Mouse (Mus musculus) ES-Bruce4 (cell line): ENCODE measurements around the gene Dtx1.

Experiments used
- CTCF ChIP-seq: IDR thresholded peaks from one replicate; pipeline ENCODE4 v1.8.1; 2011; ENCODE audit warnings: low read depth, low read length
- EP300 ChIP-seq: IDR thresholded peaks from 2 replicates; pipeline ENCODE4 v1.6.1; 2011; ENCODE audit warnings: low read depth, low read length; ENCODE audit not compliant: insufficient read depth
- POLR2A ChIP-seq: IDR thresholded peaks from one replicate; pipeline ENCODE4 v1.8.1; 2011; ENCODE audit warnings: low read length; ENCODE audit not compliant: insufficient read depth

DNA sequence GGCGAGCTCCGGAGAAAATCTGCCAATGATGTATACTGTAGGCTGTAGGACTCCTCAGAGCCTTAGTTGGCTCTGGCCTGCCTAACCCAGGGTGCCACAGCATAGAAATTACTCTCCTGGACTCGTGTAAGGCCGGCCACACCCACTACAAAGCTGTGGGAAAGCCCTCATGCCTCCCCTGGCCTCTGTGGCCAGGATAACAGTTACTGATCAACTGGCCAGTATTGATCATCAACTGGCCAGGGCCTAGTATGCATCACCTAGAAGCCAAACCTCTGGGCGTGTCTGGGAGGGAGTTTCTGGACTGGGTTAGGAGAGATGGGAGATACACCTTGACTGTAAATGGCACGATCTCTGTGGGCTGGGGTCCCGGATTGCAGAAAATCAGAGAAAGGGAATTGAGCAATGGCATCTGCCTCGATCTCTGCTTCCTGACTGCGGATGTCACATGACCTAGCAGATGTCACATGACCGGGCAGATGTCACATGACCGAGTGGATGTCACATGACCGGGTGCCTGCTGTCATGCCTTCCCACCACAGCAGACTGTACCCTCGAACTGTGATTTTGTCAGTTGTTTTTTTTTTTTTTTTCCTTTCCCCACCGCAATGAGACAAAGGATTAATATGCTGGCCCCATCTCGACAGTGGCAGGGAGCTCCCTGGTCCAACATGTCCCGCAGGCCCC lies 15.5 kb downstream of the Dtx1 start:
- TF ChIP-seq CTCF (no peak), POLR2A (no peak), EP300 (peak; percentile 89)
